Mouse (Mus musculus) C2C12 (cell line): ENCODE results near the gene P3h2.

Source experiments
- CEBPB ChIP-seq: IDR thresholded peaks from one replicate; pipeline ENCODE4 v1.6.1; 2011; ENCODE audit warnings: low read depth, mild to moderate bottlenecking, control low read depth, moderate library complexity
- CTCF ChIP-seq: IDR thresholded peaks from one replicate; pipeline ENCODE4 v1.5.1; 2011; ENCODE audit not compliant: control insufficient read depth, insufficient read depth, insufficient read length
- FOSL1 ChIP-seq: IDR thresholded peaks from one replicate; pipeline ENCODE4 v1.8.0; 2011; ENCODE audit warnings: mild to moderate bottlenecking, low read length; ENCODE audit not compliant: poor library complexity, insufficient read depth, severe bottlenecking
- MAX ChIP-seq: IDR thresholded peaks from one replicate; pipeline ENCODE4 v1.6.1; 2011; ENCODE audit warnings: mild to moderate bottlenecking, control low read depth
- MYOD1 ChIP-seq: IDR thresholded peaks from one replicate; pipeline ENCODE4 v1.6.1; 2011; ENCODE audit warnings: low read depth; ENCODE audit not compliant: control insufficient read depth, insufficient read length
- MYOG ChIP-seq: IDR thresholded peaks from one replicate; pipeline ENCODE4 v1.6.1; 2011; ENCODE audit not compliant: control insufficient read depth, insufficient read length; ENCODE audit errors: extremely low read depth
- USF1 ChIP-seq: IDR thresholded peaks from one replicate; pipeline ENCODE4 v1.6.1; 2011; ENCODE audit warnings: low read depth, mild to moderate bottlenecking, control low read depth, moderate library complexity

DNA sequence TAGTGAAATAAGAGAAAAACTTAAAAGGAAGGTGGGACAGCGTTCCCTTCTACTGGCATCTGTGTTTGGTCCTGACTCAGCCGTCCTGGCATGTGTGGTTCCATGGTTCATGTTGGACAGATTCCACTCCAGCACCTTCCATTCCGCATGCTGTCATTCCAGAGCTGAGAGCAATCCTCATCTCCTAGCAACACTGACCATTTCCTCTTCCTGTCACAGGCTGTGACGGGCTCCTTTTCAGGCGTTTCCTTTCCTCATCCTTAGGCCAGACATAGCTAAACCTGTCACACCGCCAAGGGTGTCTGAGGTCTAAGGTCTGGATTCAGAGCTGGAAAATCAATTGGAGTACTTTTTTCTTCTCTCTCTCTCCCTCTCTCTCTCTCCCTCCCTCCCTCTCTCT, 40.5 kb downstream of the P3h2 start:
- TF ChIP-seq CTCF: no peak
- peak; percentile 79 for TF ChIP-seq MAX
- no peak for TF ChIP-seq USF1
- TF ChIP-seq MYOG: no peak
- TF ChIP-seq FOSL1: peak; percentile 34
- TF ChIP-seq MYOD1: peak; percentile 36
- no peak for TF ChIP-seq CEBPB
